Mouse (Mus musculus) stomach, postnatal 0 days (tissue): ENCODE measurements around the gene Adam30.

Source experiments
- CTCF ChIP-seq: IDR thresholded peaks from 2 replicates; pipeline ENCODE4 v1.5.1; 2016; ENCODE audit warnings: antibody characterized with exemption, low read depth, mild to moderate bottlenecking, moderate library complexity
- EP300 ChIP-seq: optimal IDR thresholded peaks from 2 replicates; pipeline ENCODE3; 2016; ENCODE audit warnings: antibody characterized with exemption

GRCm38 (mm10) chr3:98203282-98203681 is 42.9 kb downstream of the Adam30 start:
- TF ChIP-seq CTCF, result no peak
- no peak for TF ChIP-seq EP300
